Mouse (Mus musculus) left cerebral cortex, adult 8-10 months (tissue): Measurements from ENCODE around the gene Krt86. TPM values are rescaled to one million over a fixed set of nuclear protein-coding genes. Genes with fewer than 3 reads are reported as not detected.
A peak's percentile ranks its signal among the peaks of the same experiment; 100 is the strongest.

Experiments
- DNase-seq, 2 experiments: peaks; one replicate each; pipeline ENCODE4 v3.0.0; 2022; ENCODE audit warnings: low spot score in 2 of 2
- total RNA-seq, 4 experiments: library from RNA; stranded (reverse); gene quantifications; 2 replicates each; pipeline ENCODE4 v1.2.4; 2022

Krt86 gene
- not detected for total RNA-seq

GRCm38 (mm10) chr15:101472952-101473528 lies at the start of gene Krt86:
TSS of gene Krt86 (plus strand) at chr15:101473478.
- DNase-seq = no peak

- DNase-seq = no peak
Observed at GRCm38 (mm10) chr15:101424914-101425313, 48.4 kb upstream of the Krt86 start.

- DNase-seq = no peak
Observed at GRCm38 (mm10) chr15:101436611-101437010, 36.7 kb upstream of the Krt86 start.

GRCm38 (mm10) chr15:101438555-101438954 lies 34.7 kb upstream of the Krt86 start, which contains the start of gene Krt87:
TSS of gene Krt87 (minus strand) at chr15:101438804.
- DNase-seq = no peak

- no peak for DNase-seq
Observed at GRCm38 (mm10) chr15:101440837-101441236, 32.4 kb upstream of the Krt86 start.

- DNase-seq = no peak
Observed at GRCm38 (mm10) chr15:101446572-101446971, 26.7 kb upstream of the Krt86 start.

- no peak for DNase-seq
Observed at GRCm38 (mm10) chr15:101447444-101447843, 25.8 kb upstream of the Krt86 start, which contains the start of gene Krt88. TSS of gene Krt88 (plus strand) at chr15:101447744.

GRCm38 (mm10) chr15:101453093-101453736 lies 20.1 kb upstream of the Krt86 start:
- DNase-seq = peak; percentile 60 to 74

GRCm38 (mm10) chr15:101454774-101455173 lies 18.5 kb upstream of the Krt86 start:
- DNase-seq = no peak

GRCm38 (mm10) chr15:101455292-101455691 lies 18.0 kb upstream of the Krt86 start:
- no peak for DNase-seq

GRCm38 (mm10) chr15:101455891-101456290 lies 17.4 kb upstream of the Krt86 start:
- no peak for DNase-seq

- DNase-seq = no peak
Observed at GRCm38 (mm10) chr15:101458361-101458930, 14.8 kb upstream of the Krt86 start.

GRCm38 (mm10) chr15:101459283-101459682 lies 14.0 kb upstream of the Krt86 start:
- no peak for DNase-seq

GRCm38 (mm10) chr15:101463651-101464050 lies 9.6 kb upstream of the Krt86 start, which contains the start of gene Krt81:
TSS of gene Krt81 (minus strand) at chr15:101463751.
- no peak for DNase-seq

GRCm38 (mm10) chr15:101469093-101469492 lies 4.2 kb upstream of the Krt86 start:
- no peak for DNase-seq

- DNase-seq = peak; percentile 25
Observed at GRCm38 (mm10) chr15:101479007-101479665, 5.9 kb downstream of the Krt86 start.

GRCm38 (mm10) chr15:101479666-101480060 lies 6.4 kb downstream of the Krt86 start:
- no peak for DNase-seq

GRCm38 (mm10) chr15:101482056-101482455 lies 8.8 kb downstream of the Krt86 start:
- no peak for DNase-seq

- DNase-seq = no peak
Observed at GRCm38 (mm10) chr15:101483646-101484045, 10.4 kb downstream of the Krt86 start.

- no peak for DNase-seq
Observed at GRCm38 (mm10) chr15:101484939-101485338, 11.7 kb downstream of the Krt86 start.

GRCm38 (mm10) chr15:101485911-101486635 lies 12.8 kb downstream of the Krt86 start:
- peak in 1 of 2 experiments; percentile 23 for DNase-seq
